In the genomic region with DNA sequence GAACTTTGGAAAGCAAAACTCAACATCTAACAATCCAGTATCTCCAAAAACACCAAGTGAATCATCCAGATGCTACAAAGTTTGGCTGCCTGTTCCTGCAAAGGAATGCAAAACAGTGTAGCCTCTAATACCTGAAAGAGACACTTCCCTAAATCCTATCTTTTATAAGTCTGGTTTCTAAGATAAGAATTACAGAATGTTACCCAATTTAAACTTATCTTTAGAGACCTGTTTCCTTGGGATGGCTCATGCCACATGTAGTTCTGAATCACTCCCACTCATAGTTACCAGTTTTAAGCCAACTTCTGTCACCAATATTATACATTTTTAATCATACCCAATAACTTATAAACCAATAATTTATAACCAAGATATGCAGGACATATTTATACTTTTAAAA, we compare ENCODE assay signal across 27 mouse cellular contexts.
"Had no signal": no experiment of that assay in that cellular context is flagged by ENCODE, and none has a peak within 500 bp of the region (broad histone marks: within the 10 kb centered on the region; RNA-seq: fewer than 3 reads in every experiment).

No protein-coding gene starts in this region.

- H3K4me3 ChIP-seq: limb, embryonic 10.5 days; limb, embryonic 12.5 days; limb, embryonic 13.5 days; limb, embryonic 15.5 days; liver, embryonic 12.5 days; liver, embryonic 13.5 days; liver, embryonic 15.5 days; lung, embryonic 15.5 days; megakaryocyte, embryonic 14.5 days; midbrain, embryonic 10.5 days; midbrain, embryonic 12.5 days; midbrain, embryonic 13.5 days; midbrain, embryonic 15.5 days; myocyte had no signal

- H3K4me1 ChIP-seq: limb, embryonic 10.5 days; limb, embryonic 12.5 days; limb, embryonic 13.5 days; limb, embryonic 15.5 days; liver, embryonic 12.5 days; liver, embryonic 13.5 days; liver, embryonic 15.5 days; lung, embryonic 15.5 days; megakaryocyte, embryonic 14.5 days; midbrain, embryonic 10.5 days; midbrain, embryonic 12.5 days; midbrain, embryonic 13.5 days; midbrain, embryonic 15.5 days had no signal

- H3K27me3 ChIP-seq: limb, embryonic 12.5 days; limb, embryonic 13.5 days; limb, embryonic 15.5 days; liver, embryonic 12.5 days; liver, embryonic 13.5 days; liver, embryonic 15.5 days; lung, embryonic 15.5 days; megakaryocyte, embryonic 14.5 days; midbrain, embryonic 12.5 days; midbrain, embryonic 13.5 days; midbrain, embryonic 15.5 days had no signal

- H3K9ac ChIP-seq: limb, embryonic 12.5 days; limb, embryonic 13.5 days; limb, embryonic 15.5 days; liver, embryonic 12.5 days; liver, embryonic 13.5 days; liver, embryonic 14.5 days; liver, embryonic 15.5 days; liver, postnatal 0 days; lung, embryonic 14.5 days; lung, embryonic 15.5 days; midbrain, embryonic 12.5 days; midbrain, embryonic 13.5 days; midbrain, embryonic 15.5 days had no signal

- H3K27ac ChIP-seq: limb, embryonic 10.5 days; limb, embryonic 12.5 days; limb, embryonic 13.5 days; limb, embryonic 15.5 days; liver, embryonic 12.5 days; liver, embryonic 13.5 days; liver, embryonic 14.5 days; liver, embryonic 15.5 days; lung, embryonic 15.5 days; macrophage; midbrain, embryonic 10.5 days; midbrain, embryonic 12.5 days; midbrain, embryonic 13.5 days; midbrain, embryonic 15.5 days had no signal

- H3K9me3 ChIP-seq: limb, embryonic 10.5 days; limb, embryonic 12.5 days; limb, embryonic 13.5 days; limb, embryonic 15.5 days; liver, embryonic 12.5 days; liver, embryonic 13.5 days; liver, embryonic 15.5 days; lung, embryonic 15.5 days; midbrain, embryonic 10.5 days; midbrain, embryonic 12.5 days; midbrain, embryonic 13.5 days; midbrain, embryonic 15.5 days had no signal

- H3K36me3 ChIP-seq: limb, embryonic 10.5 days; limb, embryonic 12.5 days; limb, embryonic 13.5 days; limb, embryonic 15.5 days; liver, embryonic 12.5 days; liver, embryonic 13.5 days; liver, embryonic 15.5 days; lung, embryonic 15.5 days; midbrain, embryonic 10.5 days; midbrain, embryonic 12.5 days; midbrain, embryonic 13.5 days; midbrain, embryonic 15.5 days had no signal

- DNase-seq: left cerebral cortex, postnatal 4 days; liver; liver, embryonic 13.5 days; liver, postnatal 0 days; lung, adult 18-20 months; lung, adult 2 months; lung, embryonic 14.5 days; lung, postnatal 10 days; lung, postnatal 14 days; lung, postnatal 36 days; lung, postnatal 4 days; midbrain, embryonic 14.5 days had no signal
